Mouse (Mus musculus) spleen, postnatal 10 days (tissue): ENCODE results near the gene Plcb3.

Experiments used
- DNase-seq, 2 experiments: peaks; one replicate each; pipeline ENCODE4 v3.0.0; 2021 to 2022; ENCODE audit warnings: low spot score in 2 of 2

Plcb3 gene

DNA sequence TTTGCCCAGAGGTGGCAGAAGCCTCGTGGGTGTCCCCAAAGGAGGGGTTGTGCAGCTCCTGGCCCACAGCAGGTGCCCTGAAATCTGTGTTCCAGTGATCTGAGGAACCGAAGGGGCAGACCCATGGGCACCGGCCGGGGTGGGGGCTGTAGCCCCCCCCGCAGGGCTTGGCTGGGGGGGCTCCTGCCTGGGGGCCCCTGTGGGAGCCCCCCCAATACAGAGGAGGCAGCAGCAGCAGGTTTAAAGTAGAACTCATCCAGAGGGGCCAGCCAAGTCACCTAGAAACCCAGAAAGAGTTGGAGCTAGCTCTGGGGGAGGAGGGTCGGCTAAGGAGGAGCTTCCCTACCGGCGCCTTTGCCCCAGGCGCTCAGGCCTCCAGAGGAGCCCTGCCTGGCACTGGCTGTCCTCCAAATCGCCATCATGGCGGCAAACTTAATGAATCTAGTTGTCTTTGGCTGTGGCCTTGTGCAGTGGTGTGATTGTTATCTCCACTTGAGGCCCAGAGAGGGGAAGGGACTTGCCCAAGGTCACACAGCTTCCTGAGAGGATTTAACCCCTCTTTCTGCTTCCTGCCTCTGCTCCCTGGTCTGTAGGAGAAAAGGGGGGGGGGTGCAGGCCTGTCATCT is 5.7 kb downstream of the Plcb3 start:
- DNase-seq, result no peak

- peak; percentile 70 to 82 for DNase-seq
Measured at GRCm38 (mm10) chr19:6969665-6970381, 6.4 kb downstream of the Plcb3 start.

GRCm38 (mm10) chr19:6969291-6969664 is 7.0 kb downstream of the Plcb3 start:
- DNase-seq, result no peak

DNA sequence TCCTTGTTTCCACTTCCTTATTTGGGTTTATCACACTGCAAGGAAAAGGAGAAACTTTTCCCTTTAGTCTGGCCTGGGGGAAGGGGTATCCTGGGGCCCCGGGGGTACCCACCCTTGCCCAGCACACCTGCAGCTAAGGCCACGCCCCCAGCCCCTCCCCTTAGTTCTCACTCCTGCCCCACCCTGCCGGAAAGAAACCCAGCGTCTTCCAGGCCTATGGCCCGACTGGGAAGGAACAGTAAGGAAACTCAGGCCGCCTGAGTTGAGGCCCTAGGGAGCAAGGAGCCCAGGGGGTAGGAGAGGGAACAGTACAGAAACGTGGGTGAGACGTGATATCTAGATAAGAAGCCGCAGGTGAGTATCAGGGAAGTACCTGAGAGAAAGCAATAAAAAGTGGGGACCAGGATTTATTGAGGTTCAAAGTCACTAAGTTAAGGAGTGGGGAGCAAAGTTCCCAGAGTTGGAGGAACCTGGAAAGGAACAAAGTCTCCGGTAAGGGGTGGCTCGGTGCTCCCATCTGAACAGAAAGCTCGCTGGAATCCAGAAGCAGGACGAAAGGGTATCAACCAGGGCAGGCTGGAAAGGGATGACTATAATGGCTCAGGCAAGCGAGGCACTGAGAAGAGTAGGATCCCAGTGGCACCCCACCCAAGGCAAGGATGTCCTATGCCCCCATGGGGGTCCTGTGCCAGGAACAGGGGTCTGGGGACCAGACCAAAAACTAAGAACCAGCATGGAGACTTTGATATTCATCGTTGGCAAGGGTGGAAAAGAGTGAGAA is 7.6 kb downstream of the Plcb3 start:
- DNase-seq, result no peak

DNA sequence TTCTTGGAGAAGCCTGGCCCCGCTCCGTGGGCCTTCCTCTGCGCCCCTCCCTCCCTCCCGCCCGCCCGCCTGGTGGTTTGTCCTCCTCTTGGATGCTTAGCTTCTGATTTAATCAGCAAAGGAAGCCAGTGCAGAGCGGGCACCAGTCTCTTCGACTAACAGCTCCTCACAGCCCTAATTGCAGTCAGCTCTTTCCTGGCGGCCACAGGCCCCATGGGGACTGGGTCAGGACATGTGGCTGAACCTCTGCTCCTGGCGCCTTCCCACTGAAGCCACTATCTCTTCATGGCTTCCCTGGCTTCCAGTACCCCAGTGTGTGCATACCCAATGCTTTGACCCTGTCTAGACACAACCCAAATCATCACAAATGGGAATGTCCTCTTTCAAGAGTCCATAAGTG is 19.8 kb downstream of the Plcb3 start:
- no peak for DNase-seq

- no peak for DNase-seq
Measured at GRCm38 (mm10) chr19:6955424-6955823, 20.8 kb downstream of the Plcb3 start.

- peak in 1 of 2 experiments; percentile 61 for DNase-seq
Measured at GRCm38 (mm10) chr19:6954046-6954445, 22.2 kb downstream of the Plcb3 start.

DNA sequence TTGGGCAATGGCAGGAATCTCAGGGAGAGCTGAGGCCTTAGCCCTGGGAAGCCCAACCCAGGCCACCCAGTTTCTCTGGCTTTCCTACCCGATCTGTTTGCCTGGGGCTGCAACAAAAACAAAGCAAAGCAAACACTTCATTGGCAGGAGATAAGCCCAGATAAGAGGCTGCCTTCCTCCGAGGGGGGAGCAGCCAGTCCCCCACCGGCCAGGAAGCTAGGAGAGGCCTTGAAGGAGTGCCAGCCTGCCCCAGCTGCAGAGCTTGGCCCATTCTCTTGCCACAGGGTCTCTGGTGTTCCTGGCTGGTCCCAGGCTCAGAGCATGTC is 23.6 kb downstream of the Plcb3 start:
- DNase-seq, result no peak

- peak; percentile 66 to 73 for DNase-seq
Measured at GRCm38 (mm10) chr19:6951994-6952711, 24.1 kb downstream of the Plcb3 start.

GRCm38 (mm10) chr19:6951381-6951968 is 24.8 kb downstream of the Plcb3 start:
- DNase-seq, result peak; percentile 69 to 82

DNA sequence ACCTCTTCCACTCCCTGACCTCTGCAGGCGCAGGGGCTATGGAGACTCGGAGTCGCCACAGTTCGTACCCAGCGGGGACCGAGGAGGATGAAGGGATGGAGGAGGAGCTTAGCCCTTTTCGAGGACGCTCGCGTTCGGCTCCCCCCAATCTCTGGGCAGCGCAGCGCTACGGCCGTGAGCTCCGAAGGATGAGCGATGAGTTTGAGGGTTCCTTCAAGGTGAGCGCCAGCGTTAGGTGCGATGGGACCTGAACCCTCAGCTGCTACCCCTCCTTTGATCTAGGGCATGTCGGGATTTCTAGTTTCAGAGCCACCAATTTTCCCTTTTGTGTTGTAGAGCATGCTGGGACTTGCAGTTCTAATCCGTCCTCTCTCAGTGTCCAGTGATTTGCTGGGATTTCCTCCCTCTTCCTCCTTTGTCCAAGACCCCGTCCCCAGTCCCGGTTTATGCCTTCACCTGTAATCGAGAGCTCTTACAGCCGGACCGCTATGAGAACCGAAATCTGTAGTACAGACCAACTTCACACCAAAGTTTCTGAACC is 25.6 kb downstream of the Plcb3 start:
- DNase-seq, result no peak

GRCm38 (mm10) chr19:6949951-6950350 is 26.3 kb downstream of the Plcb3 start:
- no peak for DNase-seq

DNA sequence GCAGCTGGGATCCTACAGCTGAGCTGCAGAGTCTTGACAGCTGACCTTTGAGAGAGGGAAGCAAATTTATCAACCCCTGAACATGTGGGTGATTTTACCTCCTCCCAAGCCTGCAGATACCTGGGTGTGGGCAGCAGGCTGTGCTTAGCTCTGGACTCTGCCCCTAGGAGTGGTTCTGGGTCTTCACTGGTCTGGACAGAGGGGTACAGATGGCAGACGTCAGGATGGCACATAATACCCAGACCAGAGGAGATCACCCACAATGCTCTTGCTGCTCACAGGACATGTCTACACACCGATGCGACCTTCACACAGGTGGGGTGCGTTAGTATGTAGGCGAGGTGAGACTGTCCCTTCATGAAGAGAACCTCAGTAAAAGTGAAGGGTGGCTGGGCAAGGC is 26.7 kb downstream of the Plcb3 start:
- no peak for DNase-seq

- no peak for DNase-seq
Measured at GRCm38 (mm10) chr19:6948186-6948585, 28.1 kb downstream of the Plcb3 start.

- DNase-seq, result no peak
Measured at GRCm38 (mm10) chr19:6947742-6948141, 28.5 kb downstream of the Plcb3 start.

DNA sequence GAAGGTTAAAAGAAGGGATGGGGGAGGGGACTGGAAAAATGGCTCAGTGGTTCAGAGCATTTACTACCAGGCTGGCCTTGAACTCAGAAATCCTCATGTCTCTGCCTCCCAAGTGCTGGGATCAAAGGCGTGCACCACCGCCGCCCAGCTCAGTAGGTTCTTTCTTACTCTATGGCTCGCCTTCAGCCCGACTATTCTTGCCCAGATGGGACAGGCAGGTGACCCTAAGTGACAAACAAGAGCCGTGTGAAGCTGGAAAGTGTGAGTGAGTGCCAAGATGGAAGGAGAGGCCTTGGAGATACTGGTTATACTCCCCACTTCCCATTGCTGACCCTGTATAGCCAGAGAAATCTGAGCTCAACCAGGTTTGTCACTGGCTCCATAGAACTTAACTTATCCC is 32.6 kb downstream of the Plcb3 start:
- no peak for DNase-seq

- DNase-seq, result no peak
Measured at GRCm38 (mm10) chr19:6942764-6943163, 33.5 kb downstream of the Plcb3 start.

DNA sequence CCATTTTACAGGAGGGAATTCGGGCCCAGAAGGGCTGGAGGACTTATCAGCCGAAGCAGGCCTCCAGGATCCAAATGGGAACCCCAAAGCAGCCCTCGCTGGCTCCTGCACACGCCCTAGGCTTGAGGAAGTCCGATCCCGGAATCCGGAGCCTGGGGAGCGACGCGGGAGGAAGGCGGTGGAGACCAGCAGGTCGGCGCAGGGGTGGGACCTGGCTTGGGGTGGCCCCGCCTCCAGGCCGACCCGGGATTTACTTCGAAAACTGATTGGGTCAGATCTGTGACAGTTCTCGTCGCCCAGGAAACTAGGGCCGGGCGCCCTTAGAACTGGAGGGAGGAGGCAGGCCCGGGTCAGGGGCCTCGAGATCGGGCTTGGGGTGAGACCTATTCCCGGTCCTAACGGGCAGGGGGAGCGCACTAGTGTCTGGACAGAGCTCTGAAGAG is 34.0 kb downstream of the Plcb3 start, which contains the start of gene Gpr137:
Gpr137 (minus strand) TSS at position 232 of the 443 bp plus-strand sequence.
- peak; percentile 87 to 93 for DNase-seq

DNA sequence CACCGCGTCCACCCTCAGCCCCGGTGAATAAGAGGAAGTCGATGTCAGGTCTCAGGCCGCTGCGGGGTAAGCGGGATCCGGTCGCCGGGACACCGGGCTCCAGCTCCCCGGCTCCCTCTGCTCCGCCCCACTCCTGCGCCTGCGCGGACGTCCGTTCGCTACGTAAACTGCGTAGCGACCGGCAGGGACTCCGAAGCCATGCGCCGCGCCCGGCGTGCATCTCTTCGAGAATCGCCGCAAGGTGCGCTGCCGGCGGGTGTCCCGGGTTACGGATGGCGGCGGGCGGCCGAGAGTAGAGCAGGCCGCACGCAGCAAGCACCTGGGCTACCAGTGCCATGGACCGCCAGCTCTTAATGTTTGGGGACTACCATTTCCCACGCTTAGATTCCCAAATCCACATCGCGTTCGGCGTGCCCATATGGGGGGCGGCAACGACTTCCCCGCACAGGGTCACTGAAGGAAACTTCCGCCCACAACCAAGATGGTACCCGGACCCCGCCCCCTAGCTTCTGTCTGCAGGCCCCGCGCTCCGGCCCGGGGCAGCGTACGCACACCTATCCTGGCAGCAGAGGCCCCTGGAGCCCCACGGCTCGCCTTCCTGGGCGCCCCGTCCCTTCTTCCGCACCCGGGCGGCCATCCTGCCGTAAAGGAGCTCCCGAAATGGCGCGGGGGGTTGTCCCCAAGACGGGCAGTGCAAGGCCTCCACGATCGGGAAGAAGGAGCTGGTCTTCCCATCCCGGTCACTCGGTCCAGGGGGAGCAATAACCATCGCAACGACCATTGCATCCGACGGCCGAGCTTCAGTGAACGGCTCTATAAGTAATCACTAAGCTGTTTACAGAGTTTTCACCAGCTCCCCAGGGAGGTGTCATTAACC is 34.7 kb downstream of the Plcb3 start, which contains the start of gene Bad:
Bad (plus strand) TSS at position 490 of the 877 bp plus-strand sequence.
- peak; percentile 95 to 97 for DNase-seq
